Mouse (Mus musculus) kidney, postnatal 0 days (tissue): ENCODE data around the gene Slamf1. TPM values are rescaled to one million over a fixed set of nuclear protein-coding genes. Genes with fewer than 3 reads are reported as not detected.

Experiments used
- ATAC-seq: fragments of 200-750 bp; cut with Nextera tagmentation; replicated peaks from 2 replicates; pipeline ENCODE4 v1.8.0; 2017; ENCODE audit warnings: low read depth, moderate number of reproducible peaks, moderate TSS enrichment, moderate library complexity; ENCODE audit not compliant: low FRiP score
- DNase-seq: peaks from one replicate; pipeline ENCODE4 v3.0.0-alpha.2; 2016; ENCODE audit warnings: low spot score
- H3K27ac ChIP-seq: fragments of 300-500 bp; sonication (generic); 2 replicates; pipeline ENCODE4 v1.5.1; 2014; ENCODE audit warnings: mild to moderate bottlenecking
- H3K27me3 ChIP-seq: fragments of 300-500 bp; sonication (generic); 2 replicates; pipeline ENCODE4 v1.6.1; 2014; ENCODE audit warnings: low read length, mixed read lengths; ENCODE audit not compliant: insufficient read depth
- H3K36me3 ChIP-seq: fragments of 300-500 bp; sonication (generic); 2 replicates; pipeline ENCODE4 v1.6.1; 2014; ENCODE audit warnings: low read length, mixed read lengths; ENCODE audit not compliant: insufficient read depth
- H3K4me1 ChIP-seq: fragments of 300-500 bp; sonication (generic); replicated peaks from 2 replicates; pipeline ENCODE4 v1.6.1; 2014; ENCODE audit warnings: antibody characterized with exemption, low read length, mixed read lengths; ENCODE audit not compliant: insufficient read depth
- H3K4me2 ChIP-seq: fragments of 300-500 bp; sonication (generic); 2 replicates; pipeline ENCODE4 v1.6.1; 2014; ENCODE audit warnings: mild to moderate bottlenecking, low read length, moderate library complexity, mixed read lengths
- H3K4me3 ChIP-seq: fragments of 300-500 bp; sonication (generic); replicated peaks from 2 replicates; pipeline ENCODE4 v1.5.1; 2014; ENCODE audit warnings: low read depth, low read length
- H3K9ac ChIP-seq: fragments of 300-500 bp; sonication (generic); 2 replicates; pipeline ENCODE4 v1.6.1; 2014; ENCODE audit warnings: low read depth, low read length
- H3K9me3 ChIP-seq: fragments of 300-500 bp; sonication (generic); replicated peaks from 2 replicates; pipeline ENCODE4 v1.6.1; 2016; ENCODE audit warnings: low read length, inconsistent platforms, mixed read lengths
- CTCF ChIP-seq: IDR thresholded peaks from 2 replicates; pipeline ENCODE4 v1.5.1; 2016; ENCODE audit warnings: antibody characterized with exemption, low read depth, mild to moderate bottlenecking, moderate library complexity
- WGBS: fragments of 180-500 bp; shearing (Covaris S2); extraction: QIAGEN DNeasy Blood & Tissue Kit; methylation state at CpG from one replicate; pipeline ENCODE4 v1.1.7; 2014; 5-methylcytosine and 5-hydroxymethylcytosine counted together
- polyA plus RNA-seq: library from polyadenylated mRNA; unstranded; fragments of >200 nt; fragmentation: Nextera tagmentation; extraction: Ambion mirVana; gene quantifications from 2 replicates; pipeline ENCODE4 v1.2.1, GENCODE M21; 2015

The Slamf1 gene
- polyA plus RNA-seq, 1 experiment from 2014 or later = 0.03 TPM

DNA sequence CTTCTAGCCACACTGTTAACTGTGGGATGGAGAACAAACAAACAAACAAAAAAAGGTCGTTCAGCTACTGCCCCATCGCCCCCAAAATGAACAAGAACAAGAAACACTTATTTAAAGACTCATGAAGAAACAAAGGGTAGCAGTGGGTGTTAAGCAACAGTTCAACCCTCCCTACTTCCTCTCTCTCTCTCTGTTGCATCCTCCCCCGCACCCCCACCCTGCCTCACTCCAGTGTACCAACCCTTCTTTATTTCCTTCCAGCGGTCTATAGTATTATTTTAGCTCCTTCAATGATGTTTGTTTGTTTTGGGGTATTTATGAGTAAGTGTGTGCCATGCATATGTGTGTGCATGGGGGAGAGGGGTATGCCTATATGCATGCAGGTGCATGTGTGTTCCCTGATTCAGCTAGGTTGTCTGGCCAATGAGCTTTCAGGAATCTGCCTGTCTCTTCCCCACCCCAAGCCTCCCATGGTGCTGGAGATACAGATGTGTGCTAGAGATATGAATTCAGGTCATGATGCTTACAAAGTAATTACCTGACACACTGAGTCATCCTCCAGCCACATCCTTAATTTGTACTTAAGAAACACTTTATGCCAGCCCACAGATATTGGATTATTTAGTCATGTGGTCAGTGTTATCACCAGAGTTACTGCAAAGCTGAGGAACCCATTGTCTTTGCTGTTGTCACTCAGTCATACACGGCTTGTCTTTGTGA lies 78.3 kb downstream of the Slamf1 start:
- no peak for DNase-seq
- H3K36me3 ChIP-seq = no peaks in the 10 kb centered on the region
- WGBS = 63% methylated on average over 5 of the region's 5 CpGs
- H3K4me2 ChIP-seq = no peak overlapping the region
- ATAC-seq = no peak
- H3K4me3 ChIP-seq = no peak overlapping the region
- no peaks in the 10 kb centered on the region for H3K4me1 ChIP-seq
- H3K9ac ChIP-seq = no peak overlapping the region
- TF ChIP-seq CTCF = no peak
- no peaks in the 10 kb centered on the region for H3K27me3 ChIP-seq
- H3K27ac ChIP-seq = no peak overlapping the region
- H3K9me3 ChIP-seq = no peaks in the 10 kb centered on the region

DNA sequence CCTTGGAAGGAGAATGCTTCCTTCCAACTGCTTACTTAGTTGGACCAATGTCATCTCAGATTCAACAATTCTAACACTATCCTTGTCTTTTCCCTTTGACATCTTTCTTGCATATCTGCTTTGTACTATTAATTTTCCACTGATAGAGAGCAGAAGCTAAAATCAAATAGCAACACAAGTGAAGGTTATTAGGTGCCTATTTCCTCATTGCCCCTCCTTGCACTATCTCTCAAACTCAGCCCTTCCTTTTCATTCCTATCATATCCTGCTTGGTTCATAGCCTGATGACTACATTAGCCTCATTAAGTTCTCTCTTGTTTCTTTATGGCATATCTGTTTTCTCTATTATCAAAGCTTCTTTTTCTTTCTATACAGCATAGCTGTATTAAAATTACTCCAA lies 81.3 kb downstream of the Slamf1 start:
- ATAC-seq = no peak
- no peak overlapping the region for H3K4me3 ChIP-seq

DNA sequence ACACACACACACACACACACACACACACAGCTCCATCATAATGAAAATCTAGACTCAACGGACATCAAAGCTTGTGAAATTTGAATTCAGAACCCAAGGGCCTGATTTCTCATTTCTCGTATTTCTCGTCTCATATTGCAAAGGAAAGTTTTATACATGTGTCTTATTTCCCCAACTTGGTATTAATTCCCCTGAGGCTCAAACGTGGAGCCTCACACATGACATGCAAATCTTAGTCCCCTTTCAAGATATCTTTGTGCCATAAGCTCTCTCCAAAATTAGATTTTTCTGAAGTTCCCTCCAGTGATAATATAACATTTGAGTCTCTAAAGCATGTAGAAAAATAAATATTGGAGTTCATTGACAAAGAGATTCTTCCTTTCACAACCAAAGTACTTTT lies 81.8 kb downstream of the Slamf1 start:
- Histone ChIP-seq H3K36me3 (no peaks in the 10 kb centered on the region), H3K9me3 (no peaks in the 10 kb centered on the region), H3K4me3 (no peak overlapping the region), H3K4me2 (no peak overlapping the region), H3K27ac (no peak overlapping the region), H3K4me1 (no peaks in the 10 kb centered on the region), H3K27me3 (no peaks in the 10 kb centered on the region), H3K9ac (no peak overlapping the region)
- WGBS = 87% methylated on average over 4 of the region's 4 CpGs
- no peak for ATAC-seq
- DNase-seq = no peak
- TF ChIP-seq CTCF = no peak

More for the DNA sequence above, 81.3 kb downstream of the Slamf1 start:
- no peaks in the 10 kb centered on the region for H3K4me1 ChIP-seq
- DNase-seq = no peak
- no peak overlapping the region for H3K4me2 ChIP-seq
- no peaks in the 10 kb centered on the region for H3K27me3 ChIP-seq
- no peaks in the 10 kb centered on the region for H3K36me3 ChIP-seq
- no peak for TF ChIP-seq CTCF
- no peaks in the 10 kb centered on the region for H3K9me3 ChIP-seq
- no peak overlapping the region for H3K9ac ChIP-seq
- no peak overlapping the region for H3K27ac ChIP-seq

DNA sequence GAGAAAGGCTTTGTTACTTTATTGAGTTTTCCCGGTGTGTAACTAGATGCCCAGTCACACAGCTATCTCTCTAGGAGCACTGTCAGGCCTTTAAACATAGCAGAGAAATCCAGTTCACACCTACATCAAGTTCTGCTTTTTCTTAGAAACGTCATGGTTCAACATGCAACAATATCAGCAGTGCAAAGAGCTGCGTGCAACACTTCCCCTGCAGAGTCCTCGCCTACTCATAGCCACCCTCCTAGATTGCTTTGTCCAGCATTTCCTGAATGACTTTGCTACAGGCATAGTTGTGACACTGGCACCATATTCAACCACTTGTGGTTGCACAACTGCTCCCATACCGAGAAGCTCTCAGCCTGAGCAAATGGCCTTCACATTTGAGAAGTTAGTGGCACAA lies 82.5 kb downstream of the Slamf1 start:
- Histone ChIP-seq H3K27me3 (no peaks in the 10 kb centered on the region), H3K27ac (no peak overlapping the region), H3K36me3 (no peaks in the 10 kb centered on the region), H3K4me3 (no peak overlapping the region), H3K9ac (no peak overlapping the region), H3K4me1 (no peaks in the 10 kb centered on the region), H3K4me2 (no peak overlapping the region), H3K9me3 (no peaks in the 10 kb centered on the region)
- DNase-seq (no peak), ATAC-seq (no peak)
- WGBS = 84% methylated on average over 5 of the region's 5 CpGs
- no peak for TF ChIP-seq CTCF

Other genes starting within 250 kb of the Slamf1 start
- gene Itln1, start 231.8 kb upstream of the Slamf1 start, polyA plus RNA-seq = not detected in 2 replicates
- 0.08 and 0.20 TPM in 2 replicates for gene Cd244a, start 207.9 kb upstream of the Slamf1 start, polyA plus RNA-seq
- 0.17 and 0.24 TPM in 2 replicates for gene Ly9, start 159.7 kb upstream of the Slamf1 start, polyA plus RNA-seq
- gene Slamf7, start 114.1 kb upstream of the Slamf1 start, polyA plus RNA-seq = not detected in 2 replicates
- 2.8 and 3.8 TPM in 2 replicates for gene Cd48, start 85.1 kb upstream of the Slamf1 start, polyA plus RNA-seq
- gene Cd84, start 72.6 kb downstream of the Slamf1 start, polyA plus RNA-seq = 1.7 and 1.8 TPM in 2 replicates
- not detected in 2 replicates for gene Gm10521, start 128.5 kb downstream of the Slamf1 start, polyA plus RNA-seq
- gene Slamf6, start 150.4 kb downstream of the Slamf1 start, polyA plus RNA-seq = 0.27 and 0.36 TPM in 2 replicates